Mouse (Mus musculus): Measurements from ENCODE around the gene Msh4. TPM values are rescaled to one million over a fixed set of nuclear protein-coding genes. Genes with fewer than 3 reads are reported as not detected.

Msh4 gene
- polyA plus RNA-seq, 1 experiment from 2014 or later = 0.22 TPM

DNA sequence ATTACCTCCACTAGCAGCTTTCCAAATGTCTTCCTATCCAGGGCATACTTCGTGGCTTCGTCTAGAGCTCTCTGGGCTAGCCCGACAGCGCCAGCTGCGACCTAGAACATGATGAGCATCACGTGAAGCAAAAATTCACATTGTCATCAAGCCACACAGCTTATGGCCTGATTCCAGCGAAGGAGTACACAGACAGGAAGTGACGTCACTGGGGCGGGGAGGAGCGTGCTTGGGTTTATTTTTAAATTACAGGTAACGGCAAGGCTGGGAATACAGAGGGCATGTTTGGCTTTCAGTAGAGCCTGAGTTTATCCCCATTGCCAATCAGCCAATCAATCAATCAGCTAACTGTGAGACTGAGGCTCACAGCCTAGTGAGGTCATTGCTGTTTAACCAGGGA is 23.6 kb upstream of the Msh4 start:
- Histone ChIP-seq H3K9ac (no peak overlapping the region), H3K9me3 (no peaks in the 10 kb centered on the region), H3K4me3 (no peak overlapping the region), H3K27me3 (replicated peaks) (no peaks in the 10 kb centered on the region), H3K4me1 (no peaks in the 10 kb centered on the region), H3K4me2 (no peak overlapping the region), H3K36me3 (replicated peaks) (peaks cover 9% of the 10 kb centered on the region; the same call in 1 of the 2 replicates), H3K27ac (no peak overlapping the region)
- ATAC-seq (replicated peaks) = no peak
- 94% methylated on average over 11 of the region's 11 CpGs for WGBS

DNA sequence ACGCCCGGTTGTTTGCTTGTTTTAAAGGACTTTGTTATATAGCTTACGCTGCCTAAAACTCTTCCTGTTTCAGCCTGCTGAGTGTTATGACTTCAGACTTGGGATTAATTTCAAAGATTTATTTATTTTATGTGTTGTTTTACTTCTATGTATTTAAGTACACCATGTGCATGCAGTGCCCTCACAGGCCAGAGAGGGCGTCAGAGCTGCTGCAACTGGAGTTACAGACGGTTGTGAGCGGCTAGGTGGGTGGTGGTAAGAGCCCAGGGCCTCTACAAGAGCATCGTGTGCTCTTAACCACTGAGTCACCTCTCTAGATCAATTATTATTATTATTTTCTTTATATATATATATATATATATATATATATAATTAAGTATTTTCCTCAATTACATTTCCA is 20.4 kb upstream of the Msh4 start:
- Histone ChIP-seq H3K4me3 (no peak overlapping the region), H3K27ac (no peak overlapping the region), H3K9ac (no peak overlapping the region), H3K4me1 (no peaks in the 10 kb centered on the region), H3K9me3 (no peaks in the 10 kb centered on the region), H3K4me2 (no peak overlapping the region), H3K27me3 (replicated peaks) (no peaks in the 10 kb centered on the region), H3K36me3 (replicated peaks) (peaks cover 9% of the 10 kb centered on the region; the same call in 1 of the 2 replicates)
- ATAC-seq (replicated peaks) = no peak
- WGBS = 90% methylated on average over 7 of the region's 7 CpGs

DNA sequence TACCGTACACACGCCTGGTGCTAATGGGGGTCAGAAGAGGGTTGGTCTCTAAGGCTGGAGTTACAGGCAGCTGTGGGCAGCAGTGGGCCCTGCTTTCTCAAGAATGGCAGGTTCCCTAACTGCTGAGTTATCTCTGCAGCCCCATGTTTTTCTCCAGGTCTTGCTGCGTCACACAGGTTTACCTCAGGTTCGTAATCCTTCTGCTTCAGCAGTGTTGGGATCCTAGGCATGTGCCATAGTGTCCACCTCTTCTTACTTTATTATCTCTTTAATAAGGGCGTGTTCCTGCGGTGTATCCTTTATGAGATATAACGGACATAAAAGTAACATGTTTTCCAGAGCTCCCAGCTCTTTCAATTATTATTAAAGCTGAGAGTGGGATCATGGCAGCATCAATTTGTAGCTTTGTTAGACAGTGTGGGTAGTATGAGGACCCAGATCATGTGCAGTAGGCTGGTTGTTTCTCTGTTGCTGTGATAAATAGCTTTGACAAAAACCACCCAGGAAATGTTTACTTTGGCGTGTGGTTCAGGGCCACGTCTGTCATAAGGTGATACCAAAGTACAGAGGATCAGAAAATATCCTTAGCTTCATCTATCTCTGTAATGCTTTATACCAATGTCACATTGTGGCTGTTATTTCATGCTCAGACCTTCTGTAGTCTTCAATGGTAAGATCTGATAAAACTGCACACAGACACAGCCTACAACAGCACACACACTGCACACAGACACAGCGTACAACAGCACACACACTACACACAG is 15.4 kb upstream of the Msh4 start:
- H3K4me3 ChIP-seq = no peak overlapping the region
- no peak overlapping the region for H3K4me2 ChIP-seq
- H3K36me3 ChIP-seq (replicated peaks) = no peaks in the 10 kb centered on the region
- whole genome bisulfite sequencing = 95% methylated on average over 10 of the region's 10 CpGs
- H3K4me1 ChIP-seq = no peaks in the 10 kb centered on the region
- no peaks in the 10 kb centered on the region for H3K27me3 ChIP-seq (replicated peaks)
- H3K9me3 ChIP-seq = no peaks in the 10 kb centered on the region
- ATAC-seq (replicated peaks) = no peak
- no peak overlapping the region for H3K27ac ChIP-seq
- no peak overlapping the region for H3K9ac ChIP-seq

GRCm38 (mm10) chr3:153917200-153917599 is 11.3 kb upstream of the Msh4 start:
- no peak for ATAC-seq (replicated peaks)
- no peak overlapping the region for H3K4me2 ChIP-seq
- H3K36me3 ChIP-seq (replicated peaks) = no peaks in the 10 kb centered on the region
- H3K27me3 ChIP-seq (replicated peaks) = no peaks in the 10 kb centered on the region
- no peaks in the 10 kb centered on the region for H3K9me3 ChIP-seq
- no peak overlapping the region for H3K4me3 ChIP-seq
- H3K4me1 ChIP-seq = peaks cover 3% of the 10 kb centered on the region; the same call in 1 of the 2 replicates
- no peak overlapping the region for H3K9ac ChIP-seq
- H3K27ac ChIP-seq = no peak overlapping the region
- WGBS = 13% methylated on average over 1 of the region's 1 CpGs

GRCm38 (mm10) chr3:153913510-153914243 is 7.7 kb upstream of the Msh4 start:
- peaks cover 17% of the 10 kb centered on the region for H3K36me3 ChIP-seq (replicated peaks)
- H3K9ac ChIP-seq = peak overlapping the region; percentile 69; the same call in 1 of the 2 replicates
- H3K27ac ChIP-seq = peak overlapping the region; percentile 96
- H3K4me1 ChIP-seq = peaks cover 29% of the 10 kb centered on the region
- no peaks in the 10 kb centered on the region for H3K27me3 ChIP-seq (replicated peaks)
- H3K4me3 ChIP-seq = peak overlapping the region; percentile 81
- no peaks in the 10 kb centered on the region for H3K9me3 ChIP-seq
- ATAC-seq (replicated peaks) = no peak
- peak overlapping the region; percentile 80 for H3K4me2 ChIP-seq
- WGBS = 56% methylated on average over 6 of the region's 6 CpGs

DNA sequence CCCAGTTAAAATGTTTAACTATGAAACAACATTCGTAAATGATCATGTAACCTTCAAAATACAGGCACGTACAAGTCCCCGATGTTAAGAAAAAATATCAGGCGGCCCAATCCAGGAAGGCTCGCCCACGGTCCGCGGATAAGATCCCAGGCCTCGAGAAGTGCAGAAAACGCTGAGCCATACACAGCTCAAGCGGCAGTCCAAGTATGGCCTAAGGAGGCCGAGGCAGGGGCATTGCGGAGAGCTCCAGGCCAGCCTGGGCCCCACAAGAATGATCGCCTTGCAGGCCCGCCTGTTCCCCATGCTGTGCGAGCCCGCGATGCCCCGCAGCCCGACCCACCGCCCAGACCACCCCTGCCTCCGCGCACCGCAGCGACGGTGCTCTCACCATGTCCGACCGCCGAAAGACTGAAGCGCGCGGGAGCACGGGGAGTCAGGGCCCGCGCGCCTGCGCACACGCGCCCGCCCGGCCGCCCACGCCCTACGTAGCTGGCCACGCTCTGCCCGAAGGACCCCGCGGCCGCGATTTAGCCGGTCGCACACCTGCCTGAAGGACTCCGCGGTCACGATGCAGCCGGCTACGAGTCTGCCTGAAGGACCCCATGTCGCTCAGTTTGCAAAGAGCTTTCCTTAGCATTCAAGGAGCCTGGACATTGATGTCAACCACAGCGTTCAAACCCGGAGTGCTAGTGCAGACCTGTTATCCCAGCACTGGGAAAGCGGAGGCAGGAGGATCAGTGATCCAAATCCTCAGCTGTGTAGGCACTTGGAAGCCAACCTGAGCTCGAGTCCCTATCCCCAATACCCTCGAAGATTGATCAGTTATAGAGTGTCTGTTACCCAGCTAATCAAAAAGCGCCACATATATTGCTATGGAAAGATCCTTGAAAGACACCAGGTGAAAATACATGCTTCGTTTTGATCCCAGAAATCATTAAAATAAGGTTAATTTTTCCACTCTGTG is 6.9 kb upstream of the Msh4 start, which contains the start of gene Rabggtb:
TSS of gene Rabggtb (minus strand) at position 464 of the 964 bp plus-strand sequence.
- peak within 1 kb of the TSS; percentile 80 for H3K4me2 ChIP-seq
- H3K4me1 ChIP-seq = peaks cover 29% of the 10 kb centered on the region
- peak within 1 kb of the TSS; percentile 81 for H3K4me3 ChIP-seq
- peak within 1 kb of the TSS; percentile 93 for H3K9ac ChIP-seq
- H3K36me3 ChIP-seq (replicated peaks) = peaks cover 25% of the 10 kb centered on the region
- peak; percentile 98 for ATAC-seq (replicated peaks)
- peak within 1 kb of the TSS; percentile 96 for H3K27ac ChIP-seq
- WGBS = under 1% methylated on average over 63 of the region's 65 CpGs
- H3K9me3 ChIP-seq = no peaks in the 10 kb centered on the region
- H3K27me3 ChIP-seq (replicated peaks) = no peaks in the 10 kb centered on the region

- Histone ChIP-seq H3K9ac (peak overlapping the region; percentile 93), H3K27me3 (replicated peaks) (no peaks in the 10 kb centered on the region), H3K36me3 (replicated peaks) (peaks cover 26% of the 10 kb centered on the region), H3K4me1 (peaks cover 29% of the 10 kb centered on the region), H3K9me3 (no peaks in the 10 kb centered on the region), H3K27ac (peak overlapping the region; percentile 96; the same call in 1 of the 2 replicates), H3K4me3 (peak overlapping the region; percentile 81), H3K4me2 (peak overlapping the region; percentile 80)
- 2% methylated on average over 12 of the region's 12 CpGs for WGBS
- ATAC-seq (replicated peaks) = no peak
These were observed 6.0 kb upstream of the Msh4 start for GRCm38 (mm10) chr3:153911882-153912440.

DNA sequence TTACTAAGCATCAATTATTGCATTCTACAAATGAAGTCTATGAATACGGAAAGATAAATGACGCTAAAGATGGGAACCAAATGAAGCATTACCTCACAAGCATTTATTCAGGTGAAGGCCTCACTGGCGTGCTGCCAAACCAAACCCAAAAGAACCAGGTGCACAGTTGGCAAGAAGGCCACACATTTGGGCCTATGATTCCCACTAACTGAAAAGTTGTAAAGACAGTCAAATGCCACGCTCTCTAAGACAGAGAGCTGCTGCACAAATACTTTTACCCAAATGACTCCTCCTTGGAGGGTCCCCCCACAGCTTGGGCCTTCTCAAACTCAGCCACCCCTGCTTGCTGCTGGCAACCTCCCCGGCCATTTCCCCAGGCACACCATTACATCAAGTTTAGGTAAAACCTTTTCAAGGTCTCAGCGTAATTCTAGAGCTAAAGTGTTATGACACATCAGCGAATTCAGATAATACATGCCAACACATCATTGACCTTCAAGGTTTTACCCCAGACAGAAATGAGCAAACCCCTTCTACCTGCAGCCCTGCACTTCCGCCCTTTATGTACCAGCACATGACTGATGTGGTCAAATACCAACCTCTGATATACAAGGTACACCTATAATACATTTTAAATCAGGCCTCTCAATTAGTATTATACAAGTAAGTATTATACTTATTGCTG is 5.4 kb upstream of the Msh4 start:
- Histone ChIP-seq H3K27me3 (replicated peaks) (no peaks in the 10 kb centered on the region), H3K9me3 (no peaks in the 10 kb centered on the region), H3K36me3 (replicated peaks) (peaks cover 27% of the 10 kb centered on the region), H3K4me2 (peak overlapping the region; percentile 80), H3K4me1 (peaks cover 29% of the 10 kb centered on the region), H3K9ac (peak overlapping the region; percentile 93; the same call in 1 of the 2 replicates), H3K27ac (no peak overlapping the region), H3K4me3 (peak overlapping the region; percentile 81)
- 53% methylated on average over 8 of the region's 8 CpGs for WGBS
- no peak for ATAC-seq (replicated peaks)

DNA sequence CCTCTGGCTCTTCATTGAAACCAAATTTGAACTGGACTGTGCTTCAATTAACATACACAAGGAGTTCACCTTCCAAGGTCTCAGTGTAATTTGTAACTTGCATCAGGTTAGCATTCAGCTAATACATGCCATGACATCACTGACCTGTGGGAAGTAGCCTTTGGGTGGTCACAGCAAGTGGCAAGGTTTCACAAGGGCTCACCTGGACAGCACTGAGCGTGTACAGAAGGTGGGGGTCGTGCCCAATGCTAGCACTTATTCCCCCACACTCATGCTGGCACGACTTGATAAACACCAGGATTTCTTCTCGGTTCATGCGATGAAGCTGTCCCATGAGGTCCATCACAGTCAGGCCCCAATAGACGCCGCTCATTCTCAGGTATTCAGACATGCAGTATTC is 4.6 kb upstream of the Msh4 start:
- WGBS = 71% methylated on average over 7 of the region's 7 CpGs
- H3K9ac ChIP-seq = no peak overlapping the region
- ATAC-seq (replicated peaks) = no peak

DNA sequence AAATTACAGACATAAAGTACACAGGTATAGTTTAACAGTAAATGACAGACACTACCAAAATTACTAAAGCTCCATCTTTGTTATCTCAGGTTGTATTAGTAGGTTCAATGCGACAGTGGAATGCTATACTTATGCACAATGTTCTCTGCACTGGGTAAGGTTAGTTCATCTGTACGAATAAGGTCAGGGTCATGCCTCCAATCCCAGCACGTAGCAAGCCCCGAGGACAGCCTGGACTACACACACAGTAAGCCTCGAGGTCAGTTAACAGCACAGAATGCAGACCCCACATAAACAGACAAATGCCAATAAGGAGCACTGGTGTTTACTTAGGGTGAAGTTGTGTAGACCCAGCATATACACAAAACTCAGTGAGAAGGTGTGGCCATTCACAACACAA is 3.0 kb upstream of the Msh4 start:
- no peak overlapping the region for H3K9ac ChIP-seq
- no peaks in the 10 kb centered on the region for H3K27me3 ChIP-seq (replicated peaks)
- H3K4me3 ChIP-seq = no peak overlapping the region
- no peak for ATAC-seq (replicated peaks)
- peaks cover 47% of the 10 kb centered on the region for H3K36me3 ChIP-seq (replicated peaks)
- no peak overlapping the region for H3K4me2 ChIP-seq
- no peaks in the 10 kb centered on the region for H3K9me3 ChIP-seq
- peaks cover 29% of the 10 kb centered on the region for H3K4me1 ChIP-seq
- no peak overlapping the region for H3K27ac ChIP-seq
- WGBS = 77% methylated on average over 5 of the region's 5 CpGs

More for the DNA sequence above, 4.6 kb upstream of the Msh4 start:
- Histone ChIP-seq H3K27me3 (replicated peaks) (no peaks in the 10 kb centered on the region), H3K4me3 (no peak overlapping the region), H3K27ac (no peak overlapping the region), H3K36me3 (replicated peaks) (peaks cover 35% of the 10 kb centered on the region), H3K9me3 (no peaks in the 10 kb centered on the region), H3K4me1 (peaks cover 29% of the 10 kb centered on the region), H3K4me2 (peak overlapping the region; percentile 80; the same call in 1 of the 2 replicates)
